ENCODE assay signal across 38 mouse cellular contexts in the genomic region with DNA sequence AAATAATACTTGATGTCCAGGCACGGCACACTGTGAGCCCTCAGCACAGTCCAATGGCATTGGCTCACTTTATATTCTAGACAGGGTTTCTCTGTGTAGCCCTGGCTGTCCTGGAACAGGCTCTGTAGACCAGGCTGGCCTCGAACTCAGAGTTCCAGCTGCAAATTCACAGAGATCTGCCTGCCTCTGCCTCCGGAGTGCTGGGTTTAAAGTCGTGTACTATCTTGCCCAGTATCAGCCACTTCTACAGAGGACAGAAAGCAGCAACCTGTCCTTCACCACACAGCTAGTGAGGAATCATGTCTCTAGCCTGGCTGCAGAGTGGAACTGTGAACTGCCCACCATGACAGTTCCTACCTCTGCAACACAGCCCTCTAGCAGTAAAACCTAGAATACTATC. TPM values are rescaled to one million over a fixed set of nuclear protein-coding genes. Genes with fewer than 3 reads are reported as not detected.
"Had no signal": no experiment of that assay in that cellular context is flagged by ENCODE, and none has a peak within 500 bp of the region (broad histone marks: within the 10 kb centered on the region; RNA-seq: fewer than 3 reads in every experiment).

No protein-coding gene starts in this region.

- H3K4me3 ChIP-seq: embryonic facial prominence, embryonic 10.5 days; embryonic facial prominence, embryonic 12.5 days; embryonic facial prominence, embryonic 13.5 days; embryonic facial prominence, embryonic 15.5 days; erythroblast, embryonic 14.5 days; forebrain, embryonic 10.5 days; forebrain, embryonic 12.5 days; forebrain, embryonic 13.5 days; forebrain, embryonic 15.5 days; heart, adult 2 months had no signal

- ATAC-seq: forebrain, embryonic 13.5 days; forebrain, embryonic 14.5 days; forebrain, embryonic 15.5 days; forebrain, embryonic 16.5 days; forebrain, postnatal 0 days had no signal

- H3K36me3 ChIP-seq: embryonic facial prominence, embryonic 10.5 days; embryonic facial prominence, embryonic 12.5 days; embryonic facial prominence, embryonic 13.5 days; embryonic facial prominence, embryonic 15.5 days; forebrain, embryonic 10.5 days; forebrain, embryonic 12.5 days; forebrain, embryonic 15.5 days had no signal

- H3K9ac ChIP-seq: embryonic facial prominence, embryonic 12.5 days; embryonic facial prominence, embryonic 13.5 days; embryonic facial prominence, embryonic 15.5 days; forebrain, embryonic 12.5 days; forebrain, embryonic 13.5 days; forebrain, embryonic 15.5 days; forebrain, postnatal 0 days had no signal

- H3K27me3 ChIP-seq: embryonic facial prominence, embryonic 12.5 days; embryonic facial prominence, embryonic 13.5 days; embryonic facial prominence, embryonic 15.5 days; forebrain, embryonic 12.5 days; forebrain, embryonic 13.5 days; forebrain, embryonic 15.5 days had no signal

- DNase-seq: cerebellum, adult 18-20 months; cerebellum, adult 2 months; cerebellum, adult 8-10 months; cerebellum, adult 9-10 months; cerebellum, adult 9-11 months; cerebellum, postnatal 10 days; cerebellum, postnatal 14 days; cerebellum, postnatal 25 days; cerebellum, postnatal 36 days; embryo, embryonic 11 days; forebrain, postnatal 0 days; gastrocnemius, postnatal 10 days; gastrocnemius, postnatal 36 days; heart, adult 18-20 months; heart, adult 2 months had no signal

- H3K9me3 ChIP-seq: embryonic facial prominence, embryonic 10.5 days; embryonic facial prominence, embryonic 12.5 days; embryonic facial prominence, embryonic 13.5 days; embryonic facial prominence, embryonic 15.5 days; forebrain, embryonic 10.5 days; forebrain, embryonic 12.5 days; forebrain, embryonic 13.5 days; forebrain, embryonic 15.5 days had no signal

- H3K4me2 ChIP-seq: embryonic facial prominence, embryonic 12.5 days; embryonic facial prominence, embryonic 13.5 days; embryonic facial prominence, embryonic 15.5 days; forebrain, embryonic 12.5 days; forebrain, embryonic 13.5 days; forebrain, embryonic 15.5 days had no signal

- H3K27ac ChIP-seq: embryonic facial prominence, embryonic 10.5 days; embryonic facial prominence, embryonic 12.5 days; embryonic facial prominence, embryonic 13.5 days; embryonic facial prominence, embryonic 15.5 days; forebrain, embryonic 10.5 days; forebrain, embryonic 12.5 days; forebrain, embryonic 13.5 days; forebrain, embryonic 15.5 days; heart, adult 2 months had no signal

RNA-seq across cellular contexts. Expression of gene Art5, which starts 0.5 kb away (rescaled TPM):
- total RNA-seq: granulocyte monocyte progenitor cell, adult 5-6 weeks had no signal
- polyA plus RNA-seq: cerebellum, adult 2 months; cortical plate, adult 2 months; erythroblast, embryonic 14.5 days had no signal

RNA-seq across cellular contexts. Expression of gene Chrna10, which starts 6.9 kb away (rescaled TPM):
- total RNA-seq: gastrocnemius, adult 18-20 months; gastrocnemius, adult 8-10 months; gastrocnemius, postnatal 10 days; gastrocnemius, postnatal 25 days; gastrocnemius, postnatal 36 days; gastrocnemius, postnatal 4 days; granulocyte monocyte progenitor cell, adult 5-6 weeks; heart, adult 18-20 months; heart, adult 2 months; heart, adult 8-10 months had no signal
- polyA plus RNA-seq: embryonic facial prominence, embryonic 10.5 days; embryonic facial prominence, embryonic 11.5 days; embryonic facial prominence, embryonic 12.5 days; embryonic facial prominence, embryonic 13.5 days; erythroblast, embryonic 14.5 days; forebrain, embryonic 10.5 days; forebrain, embryonic 11.5 days; forebrain, embryonic 12.5 days; forebrain, embryonic 13.5 days; forebrain, embryonic 14.5 days; forebrain, embryonic 15.5 days had no signal

RNA-seq across cellular contexts. Expression of gene Art1, which starts 8.2 kb away (rescaled TPM):
- total RNA-seq: common myeloid progenitor, adult 5-6 weeks; forebrain, postnatal 0 days had no signal
- polyA plus RNA-seq: cerebellum, adult 2 months; cortical plate, adult 2 months; erythroblast, embryonic 14.5 days had no signal

RNA-seq across cellular contexts. Expression of gene Trpc2, which starts 26.8 kb away (rescaled TPM):
- total RNA-seq: granulocyte monocyte progenitor cell, adult 5-6 weeks had no signal
- polyA plus RNA-seq: embryonic facial prominence, embryonic 11.5 days; embryonic facial prominence, embryonic 13.5 days; embryonic facial prominence, embryonic 14.5 days; forebrain, embryonic 10.5 days; forebrain, embryonic 11.5 days; forebrain, embryonic 12.5 days; forebrain, embryonic 13.5 days; forebrain, embryonic 14.5 days; forebrain, postnatal 0 days; gonadal fat pad, adult 2 months had no signal

RNA-seq across cellular contexts. Expression of gene Xntrpc, which starts 44.2 kb away (rescaled TPM):
- polyA plus RNA-seq: erythroblast, embryonic 14.5 days had no signal
